Mouse (Mus musculus): ENCODE measurements around the gene Arx. TPM values are rescaled to one million over a fixed set of nuclear protein-coding genes. Genes with fewer than 3 reads are reported as not detected.

The Arx gene
- polyA plus RNA-seq, 1 experiment from 2014 or later = not detected

DNA sequence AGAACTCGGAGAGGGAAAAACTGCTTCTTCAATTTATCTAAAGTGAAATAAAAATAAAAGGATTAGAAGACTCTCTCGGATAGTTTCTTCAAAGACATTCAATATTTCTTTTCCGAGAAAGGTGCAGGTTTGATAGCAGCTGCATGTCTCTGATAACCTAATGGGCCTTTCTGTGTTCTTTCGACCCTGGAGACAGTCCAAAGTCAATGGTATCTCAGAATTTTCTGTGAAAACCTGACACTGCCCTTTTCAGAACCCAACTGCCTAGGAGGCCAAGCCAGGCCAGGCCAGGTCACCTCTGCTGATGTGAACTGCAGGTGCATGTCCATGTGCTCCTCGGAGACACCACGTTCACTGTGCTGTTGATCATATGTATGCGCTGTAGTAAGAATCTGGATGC lies 19.5 kb downstream of the Arx start:
- no peak for ATAC-seq (ENCODE audit: low read depth)
- Histone ChIP-seq H3K27ac (ENCODE audit: low read length) (no peak overlapping the region), H3K27me3 (ENCODE audit: control insufficient read depth, insufficient read depth, low read depth, low read length) (peaks cover 19% of the 10 kb centered on the region), H3K4me2 (ENCODE audit: low read depth, low read length) (no peak overlapping the region), H3K4me3 (ENCODE audit: low read length) (no peak overlapping the region), H3K9ac (ENCODE audit: low read length) (no peak overlapping the region), H3K9me3 (ENCODE audit: control insufficient read depth, low read length) (no peaks in the 10 kb centered on the region), H3K36me3 (ENCODE audit: control insufficient read depth, insufficient read depth, low read length) (no peaks in the 10 kb centered on the region), H3K4me1 (replicated peaks; ENCODE audit: control insufficient read depth, insufficient read depth, low read length) (no peaks in the 10 kb centered on the region)
- WGBS = 80% methylated on average over 7 of the region's 7 CpGs

- WGBS = 52% methylated on average over 4 of the region's 4 CpGs
Measured at GRCm38 (mm10) chrX:93317577-93317976, 31.3 kb downstream of the Arx start.

DNA sequence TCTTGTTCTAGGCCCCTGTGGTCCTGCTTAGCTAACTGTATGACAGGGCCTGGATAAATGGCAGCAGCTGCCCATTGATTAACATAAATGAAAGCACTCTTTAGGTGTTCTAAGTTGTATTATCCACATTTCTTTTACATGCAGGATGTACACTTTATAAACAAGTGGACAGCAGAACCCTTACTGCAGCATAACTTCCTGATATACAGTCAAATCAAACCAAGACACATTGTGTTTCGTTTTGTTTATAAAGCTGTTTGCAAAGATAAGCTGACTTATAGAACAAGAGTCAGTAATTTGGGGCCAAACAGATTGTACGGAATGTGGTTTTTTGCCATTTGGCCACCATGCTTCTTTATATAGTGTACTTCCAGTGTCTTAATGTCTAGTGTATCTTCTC lies 33.7 kb downstream of the Arx start:
- Histone ChIP-seq H3K36me3 (ENCODE audit: control insufficient read depth, insufficient read depth, low read length) (no peaks in the 10 kb centered on the region), H3K9ac (ENCODE audit: low read length) (no peak overlapping the region), H3K27ac (ENCODE audit: low read length) (no peak overlapping the region), H3K4me3 (ENCODE audit: low read length) (no peak overlapping the region), H3K27me3 (ENCODE audit: control insufficient read depth, insufficient read depth, low read depth, low read length) (no peaks in the 10 kb centered on the region), H3K4me2 (ENCODE audit: low read depth, low read length) (no peak overlapping the region), H3K9me3 (ENCODE audit: control insufficient read depth, low read length) (no peaks in the 10 kb centered on the region), H3K4me1 (replicated peaks; ENCODE audit: control insufficient read depth, insufficient read depth, low read length) (no peaks in the 10 kb centered on the region)
- 62% methylated on average over 2 of the region's 2 CpGs for WGBS
- ATAC-seq (ENCODE audit: low read depth) = peak; percentile 31; the same call in 1 of the 2 replicates

More at GRCm38 (mm10) chrX:93317577-93317976, 31.3 kb downstream of the Arx start:
- H3K4me2 ChIP-seq (ENCODE audit: low read depth, low read length) = no peak overlapping the region
- ATAC-seq (ENCODE audit: low read depth) = no peak
- no peak overlapping the region for H3K27ac ChIP-seq (ENCODE audit: low read length)
- H3K9me3 ChIP-seq (ENCODE audit: control insufficient read depth, low read length) = no peaks in the 10 kb centered on the region
- no peaks in the 10 kb centered on the region for H3K27me3 ChIP-seq (ENCODE audit: control insufficient read depth, insufficient read depth, low read depth, low read length)
- H3K4me1 ChIP-seq (replicated peaks; ENCODE audit: control insufficient read depth, insufficient read depth, low read length) = no peaks in the 10 kb centered on the region
- H3K36me3 ChIP-seq (ENCODE audit: control insufficient read depth, insufficient read depth, low read length) = no peaks in the 10 kb centered on the region
- no peak overlapping the region for H3K9ac ChIP-seq (ENCODE audit: low read length)
- H3K4me3 ChIP-seq (ENCODE audit: low read length) = no peak overlapping the region

DNA sequence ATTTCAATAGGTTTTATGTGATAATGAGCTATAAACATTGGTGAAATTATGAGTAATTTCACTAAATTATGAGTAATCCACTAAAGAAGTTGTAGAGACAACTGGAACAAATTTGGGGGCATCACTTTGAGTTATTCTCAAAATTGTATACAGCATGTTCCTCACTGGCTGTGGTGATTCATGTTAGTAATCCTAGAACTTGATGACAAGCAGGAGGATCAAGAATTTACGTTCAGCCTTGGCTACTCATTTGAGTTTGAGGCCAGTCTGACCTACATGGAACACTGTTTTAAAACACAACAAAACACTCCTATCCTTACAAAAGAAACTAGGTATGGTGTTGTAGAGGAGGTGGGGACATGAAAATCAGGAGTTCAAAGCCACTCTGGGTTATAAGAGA lies 35.1 kb downstream of the Arx start:
- no peak for ATAC-seq (ENCODE audit: low read depth)
- 74% methylated on average over 1 of the region's 1 CpGs for WGBS
- Histone ChIP-seq H3K9me3 (ENCODE audit: control insufficient read depth, low read length) (no peaks in the 10 kb centered on the region), H3K9ac (ENCODE audit: low read length) (no peak overlapping the region), H3K27me3 (ENCODE audit: control insufficient read depth, insufficient read depth, low read depth, low read length) (no peaks in the 10 kb centered on the region), H3K4me2 (ENCODE audit: low read depth, low read length) (no peak overlapping the region), H3K4me1 (replicated peaks; ENCODE audit: control insufficient read depth, insufficient read depth, low read length) (no peaks in the 10 kb centered on the region), H3K27ac (ENCODE audit: low read length) (no peak overlapping the region), H3K36me3 (ENCODE audit: control insufficient read depth, insufficient read depth, low read length) (no peaks in the 10 kb centered on the region), H3K4me3 (ENCODE audit: low read length) (no peak overlapping the region)

All from lung, embryonic 16.5 days (tissue).